Mouse (Mus musculus): ENCODE data around the gene Golm1.

Gene Golm1

GRCm38 (mm10) chr13:59590691-59591090 lies 84.9 kb downstream of the Golm1 start:
- no peak for DNase-seq (ENCODE audit: low spot score in 2 of 2)

GRCm38 (mm10) chr13:59589672-59590071 lies 85.9 kb downstream of the Golm1 start:
- DNase-seq (ENCODE audit: low spot score in 2 of 2) = no peak

GRCm38 (mm10) chr13:59587201-59587600 lies 88.4 kb downstream of the Golm1 start:
- no peak for DNase-seq (ENCODE audit: low spot score in 2 of 2)

- DNase-seq (ENCODE audit: low spot score in 2 of 2) = peak in 1 of 2 experiments; percentile 26
These were observed 90.0 kb downstream of the Golm1 start for GRCm38 (mm10) chr13:59585648-59586005.

GRCm38 (mm10) chr13:59584947-59585647 lies 90.5 kb downstream of the Golm1 start, which contains the start of the genes Agtpbp1 and Naa35:
Gene Agtpbp1 (minus strand): TSS chr13:59585227.
Gene Naa35 (plus strand): TSS chr13:59585259.
- DNase-seq (ENCODE audit: low spot score in 2 of 2) = peak; percentile 97 to 99
